Mouse (Mus musculus) heart, postnatal 25 days (tissue): Measurements from ENCODE around the gene Bcor. TPM values are rescaled to one million over a fixed set of nuclear protein-coding genes. Genes with fewer than 3 reads are reported as not detected.

Experiments
- DNase-seq: peaks from one replicate; pipeline ENCODE4 v3.0.0; 2022; ENCODE audit warnings: low spot score
- intact Hi-C: fragments of 180-260 bp; cut with DNase I; formaldehyde crosslinking; loops from one replicate; pipeline ENCODE4 v1.15.1; 2025
- total RNA-seq, 2 experiments: library from RNA; stranded (reverse); gene quantifications; 2 replicates each; pipeline ENCODE4 v1.2.3; 2021

Bcor gene
- total RNA-seq, 2 experiments from 2014 or later = 22.0 to 22.7 TPM

GRCm38 (mm10) chrX:12089353-12090081 is 70.6 kb downstream of the Bcor start:
- intact Hi-C loops = loop anchor here (2.0 to 5.0 kb wide), 3 partner anchors 39 to 163 kb away; no protein-coding TSS in a partner anchor
- no peak for DNase-seq

GRCm38 (mm10) chrX:12089027-12089340 is 71.2 kb downstream of the Bcor start:
- intact Hi-C loops = loop anchor here (2.0 to 5.0 kb wide), 3 partner anchors 40 to 163 kb away; no protein-coding TSS in a partner anchor
- no peak for DNase-seq

GRCm38 (mm10) chrX:12088301-12089026 is 71.7 kb downstream of the Bcor start:
- intact Hi-C loops = loop anchor here (2.0 to 5.0 kb wide), 3 partner anchors 40 to 164 kb away; no protein-coding TSS in a partner anchor

DNA sequence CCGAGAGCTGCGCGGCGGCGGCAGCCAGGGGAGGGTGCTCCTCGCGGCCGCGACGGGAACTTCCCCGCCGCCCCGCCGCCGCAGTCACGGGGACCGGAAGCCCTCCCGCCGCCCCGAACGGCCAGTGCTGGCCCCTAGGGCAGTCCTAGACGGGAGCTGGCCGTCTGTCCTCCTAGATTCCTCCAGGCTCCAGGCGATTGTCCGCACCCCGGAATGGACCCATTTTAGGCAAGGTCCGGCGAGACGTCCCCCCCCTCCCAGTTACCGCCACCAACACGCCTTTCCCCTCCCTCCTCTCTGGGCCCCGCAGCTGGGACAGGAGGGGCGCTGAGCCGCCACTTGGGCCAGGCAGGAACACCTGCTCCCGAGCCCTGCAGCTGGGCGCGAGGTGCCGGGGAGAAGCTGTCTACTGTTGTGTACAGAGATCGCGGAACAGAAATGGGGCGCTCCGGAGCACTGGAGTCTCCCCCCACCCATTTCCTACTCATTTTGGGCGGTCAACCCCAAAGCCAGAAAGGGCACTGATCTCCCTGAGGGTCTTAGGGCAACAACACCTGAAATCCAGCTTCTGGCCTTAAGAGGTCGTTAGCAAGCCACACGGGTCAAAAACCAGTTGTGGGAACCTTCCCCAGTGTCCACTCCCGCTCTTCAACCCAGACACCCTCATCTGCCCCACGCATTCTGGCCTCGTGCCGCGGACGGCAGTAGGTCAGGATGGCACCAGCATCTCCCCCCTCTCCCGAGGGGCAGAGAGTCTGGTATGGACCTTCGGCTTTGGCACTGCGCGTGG is 72.4 kb downstream of the Bcor start:
- intact Hi-C loops = loop anchor here (2.0 to 5.0 kb wide), 3 partner anchors 41 to 165 kb away; no protein-coding TSS in a partner anchor
- DNase-seq = peak; percentile 58

More at GRCm38 (mm10) chrX:12088301-12089026, 71.7 kb downstream of the Bcor start:
- DNase-seq = peak; percentile 67

DNA sequence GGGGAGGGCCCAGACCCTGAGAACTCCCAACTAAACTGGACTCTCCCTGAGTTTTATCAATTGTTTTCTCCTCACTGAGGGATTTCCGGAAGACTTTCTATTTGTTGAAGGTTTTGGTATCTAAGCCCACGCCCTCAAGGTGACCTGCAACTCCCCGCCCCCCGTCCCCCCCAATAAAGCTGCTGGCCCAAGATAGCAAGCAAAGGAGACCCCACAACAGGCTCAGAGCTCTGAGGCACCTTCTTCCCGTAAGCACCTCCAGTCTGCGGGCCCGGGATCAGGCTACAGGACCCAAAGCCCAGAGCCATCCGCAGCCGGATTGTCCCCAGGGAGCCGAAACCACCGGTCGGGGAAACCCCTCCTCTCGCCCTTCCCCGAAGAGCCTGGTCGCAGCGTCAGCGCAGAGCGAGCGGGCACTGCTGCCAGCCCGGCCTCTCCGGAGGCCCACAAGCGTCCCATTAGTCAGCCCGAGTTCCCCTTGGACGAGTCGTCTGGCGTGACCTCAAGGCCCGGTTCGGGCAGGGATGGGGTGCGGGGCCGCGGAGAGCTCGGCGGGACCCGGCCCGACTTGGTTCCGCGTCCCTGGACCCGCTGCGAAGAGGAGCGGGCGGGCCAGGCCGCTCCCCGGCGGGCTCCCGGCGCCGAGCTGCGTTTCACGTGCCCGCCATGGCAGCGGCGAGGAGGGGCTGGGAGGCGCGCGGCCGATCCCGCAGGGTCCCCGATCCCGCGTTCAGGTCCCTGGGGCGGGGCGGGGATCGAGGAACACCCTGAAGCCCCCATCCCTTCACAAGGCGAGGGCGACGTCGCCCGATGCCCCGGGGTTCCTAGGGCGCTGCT is 73.3 kb downstream of the Bcor start:
- DNase-seq = no peak
- intact Hi-C loops = loop anchor here (5.0 kb wide), 1 partner anchor 165 kb away; no protein-coding TSS in a partner anchor

DNA sequence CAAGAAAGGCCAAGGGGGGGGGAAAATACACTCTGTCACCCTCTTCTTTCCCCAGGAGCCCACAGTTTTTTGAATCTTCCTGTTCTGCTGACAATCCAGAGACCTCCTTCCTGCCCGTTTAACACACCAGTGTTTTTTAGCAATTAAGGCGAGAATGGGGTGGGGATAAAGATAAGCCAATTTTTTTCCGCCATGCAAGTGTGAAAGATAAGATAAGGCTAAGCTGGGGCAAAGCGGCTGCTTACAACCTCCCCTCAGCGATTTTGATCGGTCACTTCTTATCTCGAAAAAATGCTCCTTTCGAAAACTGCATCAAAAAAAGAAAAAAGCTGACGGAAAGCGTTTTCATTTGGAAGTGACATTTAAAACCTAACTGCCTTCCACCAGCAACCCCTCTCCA is 74.2 kb downstream of the Bcor start:
- intact Hi-C loops = loop anchor here (5.0 kb wide), 1 partner anchor 166 kb away; no protein-coding TSS in a partner anchor
- DNase-seq = no peak

GRCm38 (mm10) chrX:12085290-12085689 is 74.9 kb downstream of the Bcor start:
- intact Hi-C loops = loop anchor here (5.0 kb wide), 1 partner anchor 167 kb away; no protein-coding TSS in a partner anchor
- no peak for DNase-seq

DNA sequence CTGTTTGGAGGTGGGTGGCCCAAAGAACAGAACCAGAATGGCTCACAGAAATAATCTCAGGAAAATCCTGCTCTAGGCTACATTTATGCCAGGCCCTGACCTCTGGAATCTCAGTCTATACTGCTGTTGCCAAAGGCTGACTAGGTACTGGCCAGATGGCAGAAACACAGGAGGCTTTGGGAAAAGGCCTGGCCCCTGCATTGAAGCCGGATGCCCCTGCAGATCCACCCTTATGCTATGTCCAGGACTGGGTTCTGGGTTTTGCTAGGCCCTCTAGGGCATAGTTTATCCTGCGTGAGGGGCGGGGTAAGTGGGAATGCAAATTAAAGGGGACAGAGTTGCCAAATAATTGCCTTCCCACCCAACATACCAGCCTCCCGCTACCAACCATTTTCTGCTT is 75.5 kb downstream of the Bcor start:
- intact Hi-C loops = loop anchor here (5.0 kb wide), 1 partner anchor 168 kb away; no protein-coding TSS in a partner anchor
- no peak for DNase-seq

- intact Hi-C loops = no loop called here
- DNase-seq = no peak
These were observed 76.5 kb downstream of the Bcor start for GRCm38 (mm10) chrX:12083631-12084030.

GRCm38 (mm10) chrX:12082736-12083135 is 77.4 kb downstream of the Bcor start:
- intact Hi-C loops = no loop called here
- DNase-seq = no peak

- intact Hi-C loops = no loop called here
- no peak for DNase-seq
These were observed 78.0 kb downstream of the Bcor start for GRCm38 (mm10) chrX:12082184-12082583.

DNA sequence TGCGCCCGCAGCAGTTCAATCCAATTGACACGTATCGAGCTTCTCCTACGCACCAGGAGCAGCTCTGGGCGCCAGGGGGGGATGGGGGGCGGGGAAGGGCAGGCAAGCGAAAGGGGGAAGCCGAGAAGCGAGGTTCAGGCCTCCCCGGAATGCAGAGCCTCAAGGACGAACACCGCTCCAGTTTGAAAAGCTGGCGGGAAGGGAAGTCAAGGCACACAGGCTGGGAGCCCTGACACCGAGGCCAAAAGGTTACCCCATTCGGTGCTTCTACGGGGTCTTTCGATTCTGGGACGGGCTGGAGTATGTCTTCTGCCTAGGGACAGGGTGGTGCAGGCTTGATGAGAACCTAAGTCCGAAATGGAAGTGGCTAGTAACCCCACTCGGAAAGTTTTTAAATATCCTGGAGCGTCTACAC is 78.4 kb downstream of the Bcor start:
- no peak for DNase-seq
- intact Hi-C loops = no loop called here

DNA sequence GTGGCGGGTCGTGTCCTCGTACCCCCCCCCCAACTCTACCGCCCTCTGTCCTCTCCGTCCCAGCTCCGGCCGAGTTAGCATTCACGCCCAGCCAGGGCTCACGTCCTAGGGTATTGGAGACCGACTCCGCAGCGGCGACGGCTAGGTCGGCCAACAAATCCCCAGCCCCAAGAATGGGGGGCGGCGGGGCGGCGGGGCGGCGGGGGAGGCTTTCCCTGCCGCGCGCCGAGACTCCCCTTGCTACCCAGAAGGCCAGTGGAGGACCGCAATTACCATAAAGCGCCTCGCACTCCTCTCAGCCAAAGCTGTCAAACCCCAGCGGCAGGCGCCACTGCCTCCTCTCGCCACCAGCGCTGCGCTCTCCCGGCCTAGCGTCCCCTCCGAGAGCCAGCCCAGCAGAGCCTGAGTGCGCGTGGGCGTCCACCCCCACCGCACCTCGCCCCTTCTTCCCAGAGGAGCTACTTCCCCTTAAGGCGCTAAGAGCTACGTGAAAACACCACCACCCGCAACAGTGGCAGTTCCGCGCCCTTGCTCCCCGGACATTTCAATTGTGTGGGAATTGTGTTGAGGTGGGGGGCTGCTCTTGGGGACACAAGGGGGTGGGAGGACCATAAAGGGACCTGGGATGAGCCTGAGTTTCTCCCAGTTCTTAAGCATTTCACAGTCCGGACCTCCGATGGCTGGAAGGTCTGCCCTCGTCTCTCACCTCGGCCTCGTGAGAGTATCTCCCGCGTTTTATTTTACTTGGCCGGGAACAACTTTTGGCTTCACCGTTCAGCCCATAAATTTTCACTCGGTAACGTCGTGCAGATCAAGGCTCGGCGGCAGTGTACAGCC is 79.0 kb downstream of the Bcor start:
- intact Hi-C loops = no loop called here
- no peak for DNase-seq

DNA sequence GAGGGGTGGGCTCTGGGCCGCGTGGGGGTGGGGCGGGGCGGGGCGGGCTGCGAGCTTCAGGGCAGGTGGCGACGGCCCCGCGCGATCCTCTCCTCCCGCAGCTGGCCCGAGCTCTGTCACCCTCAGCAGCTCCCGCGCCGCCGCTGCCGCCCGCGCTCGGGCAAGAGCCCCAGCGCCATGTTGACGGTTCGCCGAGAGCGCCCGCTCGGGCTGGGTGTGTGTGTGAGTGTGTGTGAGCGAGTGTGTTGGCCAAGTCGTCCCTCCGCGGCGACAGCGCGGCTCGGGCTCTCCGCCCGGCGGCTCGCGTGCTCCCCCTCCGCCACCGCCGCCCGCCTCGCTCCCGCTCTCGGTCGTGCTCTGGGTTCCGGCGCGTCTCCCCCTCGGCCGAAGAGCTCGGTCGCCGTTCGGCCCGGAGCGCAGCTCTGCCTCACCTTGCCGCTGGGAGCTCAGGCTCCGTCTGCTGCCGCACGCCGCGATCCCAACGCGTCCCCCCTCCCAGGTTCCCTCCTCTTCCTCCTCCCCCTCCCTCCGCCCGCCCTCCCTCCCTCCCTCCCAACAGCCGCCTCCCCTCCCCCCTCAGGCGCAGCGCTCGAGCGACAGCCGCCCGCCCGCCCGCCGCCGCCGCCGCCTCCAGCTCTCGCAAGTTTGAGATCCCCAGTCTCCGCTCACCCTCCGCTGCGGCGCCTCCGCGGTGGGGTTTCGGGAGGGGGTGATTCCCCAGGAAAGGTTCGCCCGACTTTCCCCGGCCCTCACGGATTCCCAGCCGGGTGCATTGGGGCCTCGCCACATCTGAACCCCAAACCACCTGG is 79.9 kb downstream of the Bcor start:
- DNase-seq = no peak
- intact Hi-C loops = no loop called here

- intact Hi-C loops = loop anchor here (2.0 to 10.0 kb wide), 5 partner anchors 48 to 415 kb away; no protein-coding TSS in a partner anchor
- no peak for DNase-seq
These were observed 80.7 kb downstream of the Bcor start for GRCm38 (mm10) chrX:12079309-12080094.

- intact Hi-C loops = loop anchor here (2.0 to 10.0 kb wide), 5 partner anchors 48 to 414 kb away; no protein-coding TSS in a partner anchor
- no peak for DNase-seq
These were observed 81.2 kb downstream of the Bcor start for GRCm38 (mm10) chrX:12079059-12079308.
